Comparison of ENCODE assay signal across 10 mouse cellular contexts in genomic region chr1:73389174-73389573, GRCm38 (mm10).
"Had no signal": no experiment of that assay in that cellular context is flagged by ENCODE, and none has a peak within 500 bp of the region (broad histone marks: within the 10 kb centered on the region; RNA-seq: fewer than 3 reads in every experiment).

No protein-coding gene starts in this region.

- DNase-seq: lung, adult 18-20 months; lung, embryonic 14.5 days; lung, postnatal 10 days; lung, postnatal 4 days; midbrain, embryonic 14.5 days; right cerebral cortex, postnatal 14 days; thymus, adult 18-20 months; thymus, postnatal 14 days; thymus, postnatal 36 days had no signal

- ATAC-seq: midbrain, embryonic 16.5 days had no signal
